Mouse (Mus musculus) forebrain, embryonic 14.5 days (tissue): ENCODE results near the gene Rfc4. TPM values are rescaled to one million over a fixed set of nuclear protein-coding genes. Genes with fewer than 3 reads are reported as not detected.

Experiments used
- ATAC-seq: fragments of 200-750 bp; cut with Nextera tagmentation; 2 replicates; pipeline ENCODE4 v1.8.0; 2017; ENCODE audit warnings: mild to moderate bottlenecking, moderate library complexity
- DNase-seq: peaks from one replicate; pipeline ENCODE4 v3.0.0-alpha.2; 2015; ENCODE audit warnings: low spot score
- H3K27ac ChIP-seq: fragments of 300-500 bp; sonication (generic); 2 replicates; pipeline ENCODE4 v1.5.1; 2014; ENCODE audit warnings: low read depth, mild to moderate bottlenecking, control low read depth, low read length, moderate library complexity
- H3K27me3 ChIP-seq: fragments of 300-500 bp; sonication (generic); replicated peaks from 2 replicates; pipeline ENCODE4 v1.6.1; 2014; ENCODE audit warnings: low read length, control low read depth, mixed read lengths; ENCODE audit not compliant: control insufficient read depth, insufficient read depth
- H3K36me3 ChIP-seq: fragments of 300-500 bp; sonication (generic); 2 replicates; pipeline ENCODE4 v1.6.1; 2014; ENCODE audit warnings: low read length, control low read depth; ENCODE audit not compliant: control insufficient read depth, insufficient read depth
- H3K4me1 ChIP-seq: fragments of 300-500 bp; sonication (generic); 2 replicates; pipeline ENCODE4 v1.6.1; 2014; ENCODE audit warnings: antibody characterized with exemption, low read length, control low read depth; ENCODE audit not compliant: control insufficient read depth, insufficient read depth
- H3K4me2 ChIP-seq: fragments of 300-500 bp; sonication (generic); 2 replicates; pipeline ENCODE4 v1.6.1; 2014; ENCODE audit warnings: mild to moderate bottlenecking, control low read depth, low read length
- H3K4me3 ChIP-seq: fragments of 300-500 bp; sonication (generic); 2 replicates; pipeline ENCODE4 v1.5.1; 2014; ENCODE audit warnings: low read depth, low read length, control low read depth
- H3K9ac ChIP-seq: fragments of 300-500 bp; sonication (generic); 2 replicates; pipeline ENCODE4 v1.6.1; 2014; ENCODE audit warnings: mild to moderate bottlenecking, low read length, control low read depth, moderate library complexity
- H3K9me3 ChIP-seq: fragments of 300-500 bp; sonication (generic); replicated peaks from 2 replicates; pipeline ENCODE4 v1.6.1; 2016; ENCODE audit warnings: low read length, control low read depth, mixed read lengths; ENCODE audit not compliant: control insufficient read depth
- WGBS: fragments of 180-500 bp; shearing (Covaris S2); extraction: QIAGEN DNeasy Blood & Tissue Kit; methylation state at CpG from one replicate; pipeline ENCODE4 v1.1.7; 2014; 5-methylcytosine and 5-hydroxymethylcytosine counted together
- polyA plus RNA-seq: library from polyadenylated mRNA; unstranded; fragments of >200 nt; fragmentation: Nextera tagmentation; extraction: Ambion mirVana; gene quantifications from 2 replicates; pipeline ENCODE4 v1.2.1, GENCODE M21; 2014

Gene Rfc4
- polyA plus RNA-seq, 1 experiment from 2014 or later = 110 TPM

DNA sequence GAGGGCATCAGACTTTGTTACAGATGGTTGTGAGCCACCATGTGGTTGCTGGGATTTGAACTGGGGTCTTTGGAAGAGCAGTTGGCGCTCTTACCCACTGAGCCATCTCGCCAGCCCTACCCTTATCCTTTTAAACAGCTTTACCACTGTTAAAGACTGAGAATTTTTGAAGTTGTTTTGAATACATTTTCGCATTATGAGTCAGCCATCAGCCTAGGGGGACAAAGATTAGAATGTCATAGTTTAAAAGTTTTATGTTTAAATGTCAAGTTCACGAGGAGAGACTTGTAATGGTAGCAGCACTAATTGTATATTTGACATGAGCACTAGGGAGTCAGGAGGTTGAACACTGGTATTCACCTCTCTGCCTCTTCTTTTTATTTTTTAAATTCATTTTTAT, 4.4 kb downstream of the Rfc4 start:
- Histone ChIP-seq H3K36me3 (peaks cover 24% of the 10 kb centered on the region), H3K4me3 (no peak overlapping the region), H3K9ac (no peak overlapping the region), H3K4me2 (no peak overlapping the region), H3K4me1 (peaks cover 6% of the 10 kb centered on the region; the same call in 1 of the 2 replicates), H3K27ac (no peak overlapping the region), H3K9me3 (no peaks in the 10 kb centered on the region), H3K27me3 (no peaks in the 10 kb centered on the region)
- 93% methylated on average over 4 of the region's 4 CpGs for WGBS
- no peak for DNase-seq
- ATAC-seq = no peak

DNA sequence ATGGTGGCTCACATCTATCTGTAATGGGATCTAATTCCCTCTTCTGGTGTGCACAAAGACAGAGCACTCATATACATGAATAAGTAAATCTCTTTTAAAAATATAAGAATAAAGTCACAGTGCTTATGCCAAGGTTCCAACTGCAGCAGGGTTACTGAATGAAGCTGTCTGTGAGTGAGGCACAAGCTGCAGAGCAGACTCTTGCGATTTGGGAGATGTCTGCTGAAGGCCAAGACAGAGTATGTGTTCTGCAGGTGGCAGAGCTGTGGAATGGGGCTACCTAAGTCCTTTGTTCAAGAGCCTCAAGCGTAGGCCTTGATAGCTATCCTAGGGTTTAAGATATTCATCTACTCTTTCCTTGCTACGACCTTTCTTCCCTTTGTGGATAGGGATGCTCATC, 5.1 kb downstream of the Rfc4 start:
- Histone ChIP-seq H3K4me3 (no peak overlapping the region), H3K4me2 (no peak overlapping the region), H3K9me3 (no peaks in the 10 kb centered on the region), H3K27me3 (no peaks in the 10 kb centered on the region), H3K9ac (no peak overlapping the region), H3K27ac (no peak overlapping the region), H3K4me1 (peaks cover 6% of the 10 kb centered on the region; the same call in 1 of the 2 replicates), H3K36me3 (peaks cover 30% of the 10 kb centered on the region)
- ATAC-seq (no peak), DNase-seq (no peak)
- 91% methylated on average over 3 of the region's 3 CpGs for WGBS

DNA sequence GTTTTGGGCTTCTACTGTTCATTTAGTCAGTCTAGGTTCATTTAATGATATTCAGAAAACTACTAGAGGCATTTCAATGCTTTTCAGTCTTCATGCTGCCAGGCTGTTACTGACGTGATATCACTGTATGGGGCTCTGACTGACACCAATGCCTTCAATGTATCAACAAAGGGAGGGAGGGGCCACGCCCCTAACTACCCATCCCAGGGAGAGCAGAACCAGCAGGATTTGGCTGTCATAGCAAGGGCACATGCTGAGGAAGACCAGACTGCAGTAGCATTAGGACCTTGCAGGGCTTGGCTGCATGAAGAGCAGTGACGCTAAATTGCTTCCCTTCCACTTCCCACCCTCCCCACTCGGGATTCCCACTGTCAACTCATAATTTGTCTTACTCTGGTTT, 10.4 kb downstream of the Rfc4 start:
- no peak for DNase-seq
- no peaks in the 10 kb centered on the region for H3K9me3 ChIP-seq
- no peak overlapping the region for H3K4me3 ChIP-seq
- WGBS = 75% methylated on average over 4 of the region's 4 CpGs
- no peak overlapping the region for H3K4me2 ChIP-seq
- ATAC-seq = no peak
- no peak overlapping the region for H3K9ac ChIP-seq
- no peaks in the 10 kb centered on the region for H3K4me1 ChIP-seq
- no peak overlapping the region for H3K27ac ChIP-seq
- no peaks in the 10 kb centered on the region for H3K27me3 ChIP-seq
- peaks cover 59% of the 10 kb centered on the region for H3K36me3 ChIP-seq

DNA sequence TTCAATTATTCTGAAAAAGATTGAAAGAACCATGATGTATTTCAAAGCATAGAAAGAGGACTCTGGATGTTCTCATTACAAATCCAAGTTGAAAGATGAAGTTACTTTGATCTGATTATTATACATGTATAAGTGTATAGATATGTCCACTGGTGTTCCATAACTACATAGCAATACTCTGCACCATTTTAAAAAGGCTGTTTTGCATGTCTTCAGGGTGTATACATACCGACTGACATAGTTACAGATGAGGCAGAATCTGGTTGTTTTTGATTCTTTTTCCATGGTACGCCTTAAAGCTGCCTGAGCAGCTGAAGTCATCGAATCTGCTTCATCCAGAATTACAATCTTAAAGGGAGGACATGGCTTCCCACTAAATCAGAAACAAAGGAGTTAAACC, 12.1 kb downstream of the Rfc4 start:
- H3K36me3 ChIP-seq = peaks cover 69% of the 10 kb centered on the region
- H3K9me3 ChIP-seq = no peaks in the 10 kb centered on the region
- H3K4me2 ChIP-seq = no peak overlapping the region
- ATAC-seq (no peak; the same call in 1 of the 2 replicates), DNase-seq (no peak)
- H3K9ac ChIP-seq = no peak overlapping the region
- H3K27me3 ChIP-seq = no peaks in the 10 kb centered on the region
- H3K27ac ChIP-seq = no peak overlapping the region
- WGBS = 86% methylated on average over 3 of the region's 3 CpGs
- no peak overlapping the region for H3K4me3 ChIP-seq
- H3K4me1 ChIP-seq = peaks cover 5% of the 10 kb centered on the region; the same call in 1 of the 2 replicates

DNA sequence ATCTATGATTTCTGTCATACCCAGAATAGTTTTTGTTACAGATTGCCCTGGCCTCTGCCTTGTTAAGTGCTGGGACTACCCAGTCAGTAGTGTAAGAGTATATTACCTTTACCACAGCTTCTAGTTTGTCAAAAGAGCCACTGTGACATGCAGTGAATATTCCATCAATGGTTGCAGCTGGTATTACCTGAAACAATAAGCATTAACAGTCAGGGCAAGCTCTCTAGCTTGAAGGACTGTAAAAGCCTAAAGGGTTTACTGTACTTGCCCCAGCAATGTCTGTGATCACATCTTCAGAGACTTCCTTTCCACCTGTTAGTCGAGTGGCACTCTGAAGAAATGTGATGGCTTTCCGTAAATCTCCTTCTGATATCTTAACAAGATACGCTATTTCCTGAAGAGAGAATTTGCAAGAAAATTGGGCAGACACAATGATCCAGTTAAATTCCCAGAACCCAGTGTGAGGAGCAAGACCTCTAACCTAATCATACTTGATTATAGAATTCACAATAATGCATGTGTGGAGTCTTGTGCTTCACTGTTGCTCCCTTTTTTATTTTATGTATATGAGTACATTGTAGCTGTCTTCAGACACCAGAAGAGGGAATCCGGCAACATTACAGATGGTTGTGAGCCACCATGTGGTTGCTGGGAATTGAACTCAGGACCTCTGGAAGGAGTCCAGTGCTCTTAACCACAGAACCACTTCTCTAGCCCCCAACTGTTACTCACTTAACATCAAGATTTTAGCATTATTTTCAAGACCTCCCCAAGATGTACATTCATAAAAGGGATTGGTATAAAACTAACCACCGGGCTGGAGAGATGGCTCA, 13.0 kb downstream of the Rfc4 start:
- DNase-seq = no peak

DNA sequence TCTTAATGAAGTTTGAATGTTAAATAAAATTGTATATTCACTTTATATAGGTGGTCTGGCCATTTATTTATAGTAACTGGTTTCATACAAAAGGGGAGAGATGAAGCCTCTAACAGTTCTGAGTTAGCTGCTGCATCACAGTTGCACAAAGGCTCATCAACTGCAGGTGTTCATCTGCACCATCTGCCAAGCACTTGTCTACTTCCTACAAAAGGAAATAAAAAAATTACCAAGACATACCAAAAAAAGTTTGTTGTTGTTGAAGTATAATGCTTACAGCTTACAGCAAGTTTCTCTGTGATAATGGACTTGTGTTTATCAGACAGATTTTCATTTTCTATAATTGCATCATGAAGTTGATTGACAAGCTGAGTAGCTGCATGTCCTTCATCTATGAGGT, 13.6 kb downstream of the Rfc4 start:
- Histone ChIP-seq H3K9ac (no peak overlapping the region), H3K9me3 (no peaks in the 10 kb centered on the region), H3K4me2 (no peak overlapping the region), H3K36me3 (peaks cover 79% of the 10 kb centered on the region), H3K4me1 (peaks cover 18% of the 10 kb centered on the region), H3K27me3 (no peaks in the 10 kb centered on the region), H3K27ac (no peak overlapping the region), H3K4me3 (no peak overlapping the region)
- no peak for ATAC-seq
- no peak for DNase-seq

More for the DNA sequence above, 13.0 kb downstream of the Rfc4 start:
- H3K27ac ChIP-seq = no peak overlapping the region
- no peak overlapping the region for H3K4me2 ChIP-seq
- no peak overlapping the region for H3K9ac ChIP-seq
- H3K4me1 ChIP-seq = peaks cover 11% of the 10 kb centered on the region
- peak; percentile 27; the same call in 1 of the 2 replicates for ATAC-seq
- 69% methylated on average over 5 of the region's 5 CpGs for WGBS
- H3K27me3 ChIP-seq = no peaks in the 10 kb centered on the region
- H3K36me3 ChIP-seq = peaks cover 72% of the 10 kb centered on the region
- H3K4me3 ChIP-seq = no peak overlapping the region
- no peaks in the 10 kb centered on the region for H3K9me3 ChIP-seq

DNA sequence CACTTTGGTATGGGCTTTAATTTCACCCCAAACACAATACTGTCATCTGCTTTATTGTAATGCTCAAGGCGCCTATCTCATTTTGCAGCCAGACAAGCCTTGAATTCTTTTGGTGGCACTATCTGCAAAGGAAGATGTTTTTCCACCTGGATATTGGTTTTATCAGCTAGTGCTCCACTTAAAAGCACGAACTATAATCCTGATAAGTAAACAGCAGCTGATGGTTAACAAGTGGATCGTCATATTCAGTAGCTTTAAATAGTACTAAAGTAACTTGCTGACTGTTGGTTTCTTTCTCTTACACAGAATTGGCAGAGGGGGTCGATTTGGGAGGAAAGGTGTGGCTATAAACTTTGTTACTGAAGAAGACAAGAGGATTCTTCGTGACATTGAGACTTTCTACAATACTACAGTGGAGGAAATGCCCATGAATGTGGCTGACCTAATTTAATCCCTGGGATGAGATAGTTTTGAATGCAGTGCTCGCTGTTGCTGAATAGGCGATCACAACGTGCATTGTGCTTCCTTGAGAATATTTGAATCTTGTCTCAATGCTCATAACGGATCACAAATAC, 14.6 kb downstream of the Rfc4 start:
- Histone ChIP-seq H3K4me2 (no peak overlapping the region), H3K9ac (no peak overlapping the region), H3K27ac (no peak overlapping the region), H3K36me3 (peaks cover 83% of the 10 kb centered on the region), H3K4me3 (no peak overlapping the region), H3K27me3 (no peaks in the 10 kb centered on the region), H3K9me3 (no peaks in the 10 kb centered on the region), H3K4me1 (peaks cover 19% of the 10 kb centered on the region)
- DNase-seq (no peak), ATAC-seq (no peak)
- WGBS = 47% methylated on average over 9 of the region's 9 CpGs

DNA sequence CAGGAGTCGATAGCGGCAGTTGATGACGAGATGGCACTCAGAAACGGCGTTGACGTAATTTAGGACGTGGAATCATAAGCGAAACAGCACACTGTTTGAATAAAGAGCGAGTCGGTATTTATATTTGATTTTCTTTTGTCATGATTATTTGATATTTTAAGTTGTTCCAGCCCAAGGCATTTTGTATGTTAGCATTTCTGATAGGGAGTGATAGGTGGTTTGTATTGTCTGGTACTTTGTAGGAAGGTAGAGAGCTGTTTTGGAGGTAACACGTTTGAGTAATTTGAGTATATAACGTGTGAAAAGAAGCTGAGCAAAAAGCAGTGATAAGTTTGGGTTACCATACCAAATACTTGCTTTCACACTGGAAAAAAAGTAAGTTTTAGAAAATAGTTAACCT, 15.2 kb downstream of the Rfc4 start:
- Histone ChIP-seq H3K4me3 (no peak overlapping the region), H3K36me3 (peaks cover 78% of the 10 kb centered on the region), H3K27ac (no peak overlapping the region), H3K4me2 (no peak overlapping the region), H3K9ac (no peak overlapping the region), H3K27me3 (no peaks in the 10 kb centered on the region), H3K9me3 (no peaks in the 10 kb centered on the region), H3K4me1 (peaks cover 19% of the 10 kb centered on the region)
- WGBS = 77% methylated on average over 12 of the region's 12 CpGs
- DNase-seq (no peak), ATAC-seq (no peak)
